Mouse (Mus musculus): ENCODE measurements around the gene Fbxo33.

Gene Fbxo33

DNA sequence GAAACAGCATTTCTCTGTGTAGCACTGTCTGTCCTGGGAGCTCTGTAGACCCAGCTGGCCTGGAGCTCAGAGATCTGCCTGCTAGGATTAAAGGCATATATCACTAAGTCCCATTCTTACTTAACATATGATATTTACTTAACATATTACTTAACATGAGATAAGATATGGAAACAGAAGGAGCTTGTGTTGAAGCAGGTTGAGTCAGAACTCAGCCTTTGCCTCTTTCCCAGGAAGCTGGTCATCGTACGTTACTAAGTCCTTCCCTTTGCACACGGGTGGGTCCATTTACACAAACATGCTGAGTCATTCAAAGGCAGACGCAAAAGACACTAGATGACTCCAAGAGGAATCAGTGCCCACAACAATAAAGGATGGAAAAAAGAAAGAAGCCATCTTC is 20.8 kb downstream of the Fbxo33 start:
- DNase-seq (ENCODE audit: low spot score): no peak

DNA sequence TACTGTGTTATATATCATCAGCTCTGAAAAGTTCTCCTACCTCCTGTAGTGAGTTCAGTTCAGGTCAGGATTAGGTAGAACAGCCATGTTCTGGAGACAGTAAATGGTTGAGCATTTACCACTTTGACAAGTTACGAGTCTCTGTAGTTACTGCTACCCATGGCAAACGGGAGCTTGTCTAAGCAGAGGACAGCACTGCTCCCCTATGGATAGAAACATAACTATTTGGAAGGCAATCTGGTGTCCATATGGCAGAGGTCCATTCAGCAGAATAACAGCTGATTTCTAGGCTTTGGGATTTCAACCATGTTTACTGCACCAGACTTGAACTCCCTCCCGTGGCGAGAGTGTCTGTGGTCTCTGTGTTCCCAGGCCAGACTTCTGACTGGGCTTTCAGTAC is 23.6 kb downstream of the Fbxo33 start:
- DNase-seq (ENCODE audit: low spot score): no peak

DNA sequence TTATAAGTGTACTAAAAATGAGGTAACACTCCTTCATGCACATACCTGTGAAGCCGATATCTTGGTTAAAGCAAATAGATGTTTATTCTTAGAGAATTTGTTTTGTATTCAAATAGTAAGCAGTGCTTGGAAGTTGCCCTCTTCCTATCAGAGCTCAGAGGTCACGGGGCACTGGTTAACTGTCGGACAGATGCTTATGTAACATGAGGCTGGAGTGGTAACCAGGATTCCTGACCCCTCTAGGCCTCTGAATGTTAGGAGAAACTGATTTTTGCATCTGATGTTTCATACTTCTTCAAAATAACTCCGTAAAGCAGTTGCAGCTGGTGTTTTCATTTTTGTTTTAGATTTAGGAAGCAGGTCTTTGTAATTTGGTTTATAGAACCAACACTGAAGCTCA is 24.5 kb downstream of the Fbxo33 start:
- no peak for DNase-seq (ENCODE audit: low spot score)

DNA sequence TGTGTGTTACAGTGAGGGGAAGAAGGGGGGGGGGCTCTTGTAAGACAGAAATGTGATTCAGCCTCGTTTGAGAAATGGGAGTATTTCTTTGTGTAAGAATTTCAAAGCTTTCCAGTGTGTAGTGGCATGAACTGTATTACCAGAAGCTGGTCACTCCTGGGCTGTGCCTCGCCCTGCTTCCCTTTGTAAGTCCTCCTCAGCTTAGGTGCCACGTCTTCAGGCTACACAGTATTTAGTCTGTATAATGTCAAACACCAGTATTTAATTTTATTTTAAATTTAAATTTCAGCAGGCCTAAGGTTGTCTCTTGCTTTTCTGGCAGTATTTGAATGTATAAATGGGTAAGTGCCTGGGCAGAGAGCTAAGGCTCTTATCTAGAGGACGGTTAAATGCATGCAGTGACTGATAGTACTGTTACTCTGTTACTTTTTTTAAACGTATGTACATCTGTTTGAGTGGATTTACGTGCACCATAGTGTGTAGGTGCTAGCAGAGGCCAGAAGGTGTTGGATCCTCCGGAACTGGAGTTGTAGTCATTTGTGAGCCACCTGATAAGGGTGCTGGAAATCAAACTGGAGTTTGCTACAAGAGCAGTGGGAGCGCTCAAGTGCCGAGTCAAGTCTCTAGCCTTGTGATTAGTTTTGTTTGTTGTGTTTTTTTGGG is 25.1 kb downstream of the Fbxo33 start:
- no peak for DNase-seq (ENCODE audit: low spot score)

DNA sequence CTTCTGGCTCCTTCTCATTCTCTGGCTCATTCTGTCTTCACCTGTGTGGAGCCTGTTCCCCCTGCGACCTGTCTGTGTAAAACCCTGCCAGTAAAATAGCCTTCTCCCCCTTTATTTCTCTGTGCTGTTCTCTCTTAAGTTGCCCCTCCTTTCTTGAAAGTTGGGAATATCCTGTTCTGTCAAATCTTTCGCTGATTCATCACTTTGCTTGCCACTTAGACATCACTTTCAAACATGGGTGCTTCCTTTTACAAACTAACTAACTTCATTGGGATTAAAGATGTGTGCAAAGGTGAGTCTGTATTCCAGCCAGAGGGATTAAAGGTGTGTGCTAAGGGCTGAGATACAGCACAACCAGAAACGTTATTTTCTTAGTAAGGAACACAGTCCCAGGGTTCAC is 25.9 kb downstream of the Fbxo33 start:
- DNase-seq (ENCODE audit: low spot score): no peak

DNA sequence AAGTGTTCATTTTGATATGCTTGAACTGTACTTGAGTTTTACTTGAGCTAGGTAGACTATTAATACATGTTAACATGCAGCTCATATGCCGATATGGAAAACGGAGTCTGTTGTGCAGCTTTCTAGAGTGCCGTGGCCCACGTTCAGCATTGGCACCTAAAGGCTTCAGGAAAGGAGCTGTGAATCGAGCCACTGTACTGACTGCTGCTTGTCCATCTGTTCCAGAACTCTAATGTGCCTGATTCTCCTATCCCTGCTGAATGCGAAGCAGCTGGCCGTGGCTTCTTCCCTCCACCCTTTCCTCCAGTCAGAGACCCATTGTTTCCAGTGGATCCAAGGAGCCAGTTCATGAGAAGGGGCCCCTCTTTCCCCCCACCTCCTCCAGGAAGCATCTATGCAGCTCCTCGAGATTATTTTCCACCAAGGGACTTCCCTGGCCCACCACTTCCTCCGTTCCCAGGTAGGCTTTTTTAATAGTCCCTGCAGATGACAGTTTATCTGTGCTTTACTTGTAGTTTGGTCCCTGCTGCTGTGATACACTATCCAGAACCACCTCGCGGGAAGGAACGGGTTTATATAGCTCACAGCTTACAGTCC is 31.3 kb downstream of the Fbxo33 start:
- no peak for DNase-seq (ENCODE audit: low spot score)

DNA sequence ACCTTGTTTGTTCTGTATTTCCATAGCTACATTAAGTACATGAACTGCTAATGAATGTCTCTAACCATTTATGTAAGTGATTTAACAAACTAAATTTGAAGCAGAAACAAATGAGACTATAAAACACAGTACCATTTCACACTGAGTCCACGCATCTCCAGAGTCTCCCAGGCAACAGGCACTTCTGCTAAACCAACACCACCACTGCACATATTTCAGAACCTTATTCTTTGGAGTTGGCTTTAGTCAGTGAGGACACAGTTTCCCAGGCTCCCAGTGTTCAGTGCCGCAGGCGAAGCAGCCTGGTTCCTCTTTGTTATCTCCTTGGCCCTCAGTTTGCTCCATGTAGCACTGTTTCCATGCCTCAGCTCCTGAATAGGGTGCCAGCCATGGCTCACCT is 41.7 kb downstream of the Fbxo33 start:
- DNase-seq (ENCODE audit: low spot score): no peak

DNA sequence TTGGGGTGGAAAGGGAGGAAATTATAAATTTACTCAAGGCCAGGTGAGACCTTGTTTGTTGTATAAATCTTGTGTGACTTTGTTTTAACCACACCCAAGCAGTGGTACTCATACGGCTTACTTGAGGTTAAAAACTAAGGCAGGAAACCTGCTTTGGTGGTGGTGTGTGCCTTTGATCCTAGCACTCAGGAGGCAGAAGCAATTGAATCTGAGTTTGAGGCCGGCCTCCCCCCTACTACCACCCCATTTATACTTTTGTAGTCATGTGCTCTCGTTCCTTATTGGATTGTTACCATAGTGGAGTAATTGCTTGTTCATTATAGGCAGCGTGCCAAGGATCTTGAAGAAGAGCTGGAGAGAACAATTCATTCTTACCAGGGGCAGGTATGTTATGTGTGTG is 49.6 kb downstream of the Fbxo33 start:
- DNase-seq (ENCODE audit: low spot score): peak; percentile 1

DNA sequence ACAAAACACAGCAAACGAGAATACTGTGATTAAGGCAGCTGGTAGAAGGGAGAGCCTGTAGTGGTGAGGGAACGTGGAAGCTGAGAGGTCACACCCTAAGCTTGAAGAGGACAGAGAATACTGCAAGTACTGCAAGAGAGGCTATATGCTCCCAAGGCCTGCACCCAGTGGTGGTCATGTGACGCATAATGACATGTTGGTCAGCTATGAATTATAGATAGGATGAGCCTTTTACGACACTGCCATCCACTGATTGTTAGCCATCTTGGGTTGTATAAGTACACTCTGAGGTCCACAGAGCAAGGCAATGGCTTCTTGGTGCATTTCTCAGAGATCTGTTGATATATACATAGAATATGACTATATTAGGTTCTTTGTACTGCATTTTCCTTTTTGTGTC is 53.0 kb downstream of the Fbxo33 start:
- DNase-seq (ENCODE audit: low spot score): no peak

DNA sequence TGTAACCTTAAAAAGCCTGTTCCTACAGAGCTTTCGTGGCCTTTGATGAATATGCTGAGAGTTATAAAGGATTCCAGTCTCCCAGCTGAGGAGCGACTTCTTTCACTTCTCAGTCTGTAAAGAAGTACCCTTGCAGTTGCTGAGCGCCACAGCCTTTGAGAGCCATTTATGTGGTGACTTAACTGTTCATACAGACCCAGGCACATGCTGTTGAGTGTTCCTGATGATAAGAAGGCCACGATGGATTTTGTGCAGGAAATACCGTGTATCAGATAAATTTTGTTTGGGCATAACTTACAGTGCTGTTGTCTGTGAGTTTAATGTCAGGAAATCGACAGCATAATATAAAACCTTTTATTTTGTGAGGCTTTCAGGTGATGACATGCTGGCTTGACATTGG is 55.0 kb downstream of the Fbxo33 start:
- DNase-seq (ENCODE audit: low spot score): no peak

DNA sequence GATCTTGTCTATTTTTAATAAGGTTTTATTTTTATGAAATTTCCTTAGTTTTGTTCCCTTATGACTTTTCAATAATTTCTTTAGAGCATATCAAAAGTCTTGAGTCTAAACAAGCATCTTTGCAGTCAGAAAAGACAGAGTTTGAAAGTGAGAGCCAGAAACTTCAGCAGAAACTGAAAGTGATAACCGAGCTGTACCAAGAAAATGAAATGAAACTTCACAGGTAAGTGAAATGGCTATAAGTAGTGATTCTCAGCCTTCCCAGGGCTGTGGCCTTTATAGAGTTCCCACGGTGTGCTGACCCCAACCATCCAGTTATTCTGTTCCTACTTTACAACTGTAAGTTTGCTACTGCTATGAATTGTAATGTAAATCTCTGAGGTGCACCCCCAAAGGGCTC is 56.7 kb downstream of the Fbxo33 start:
- no peak for DNase-seq (ENCODE audit: low spot score)

DNA sequence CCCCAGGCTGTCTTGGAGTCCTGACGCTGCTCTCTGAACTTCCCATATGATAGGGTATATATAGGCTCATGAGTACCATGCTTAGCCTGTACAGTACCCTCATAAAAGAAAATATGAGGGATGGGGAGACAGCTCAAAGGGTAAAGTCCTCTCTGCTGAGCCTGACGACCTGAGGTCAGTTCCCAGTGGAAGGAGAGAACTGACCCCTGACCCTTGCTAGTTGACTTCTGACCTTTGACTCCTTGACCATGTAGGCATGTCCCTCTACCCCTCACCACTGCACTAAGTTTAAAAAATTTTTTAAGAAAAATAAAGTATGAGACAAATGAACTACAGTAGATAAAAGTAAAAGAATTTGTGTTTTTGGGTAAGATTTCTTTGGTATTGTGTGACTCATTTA is 58.4 kb downstream of the Fbxo33 start:
- no peak for DNase-seq (ENCODE audit: low spot score)
